Mouse (Mus musculus): ENCODE measurements around the gene Abca7. TPM values are rescaled to one million over a fixed set of nuclear protein-coding genes. Genes with fewer than 3 reads are reported as not detected.

Gene Abca7
- total and polyA plus RNA-seq, 2 experiments from 2014 or later, result 1.9 to 9.3 TPM

GRCm38 (mm10) chr10:79984195-79984816, 12.0 kb upstream of the Abca7 start, which contains the start of gene Tmem259:
Tmem259 (minus strand) TSS chr10:79984330.
- Histone ChIP-seq H3K4me1 (ENCODE audit: insufficient read depth, low read length) (peaks cover 17% of the 10 kb centered on the region), H3K9me3 (ENCODE audit: low read length) (no peaks in the 10 kb centered on the region), H3K9ac (replicated peaks; ENCODE audit: low read length, poor library complexity, severe bottlenecking) (peak within 1 kb of the TSS; percentile 89), H3K4me2 (ENCODE audit: low read depth, low read length, poor library complexity, severe bottlenecking) (peak within 1 kb of the TSS; percentile 69), H3K27me3 (ENCODE audit: insufficient read depth, low read length) (peaks cover 16% of the 10 kb centered on the region), H3K27ac (ENCODE audit: low read depth, low read length) (peak within 1 kb of the TSS; percentile 96), H3K4me3 (ENCODE audit: low read depth, low read length) (peak within 1 kb of the TSS; percentile 75), H3K36me3 (ENCODE audit: insufficient read depth, low read length) (peaks cover 3% of the 10 kb centered on the region)
- ATAC-seq (ENCODE audit: low FRiP score), result peak; percentile 81
- DNase-seq (ENCODE audit: low spot score), result peak; percentile 94
- 0% methylated on average over 33 of the region's 49 CpGs for WGBS
- peak; percentile 88 for TF ChIP-seq CTCF (IDR thresholded peaks at IDR 0.05)

DNA sequence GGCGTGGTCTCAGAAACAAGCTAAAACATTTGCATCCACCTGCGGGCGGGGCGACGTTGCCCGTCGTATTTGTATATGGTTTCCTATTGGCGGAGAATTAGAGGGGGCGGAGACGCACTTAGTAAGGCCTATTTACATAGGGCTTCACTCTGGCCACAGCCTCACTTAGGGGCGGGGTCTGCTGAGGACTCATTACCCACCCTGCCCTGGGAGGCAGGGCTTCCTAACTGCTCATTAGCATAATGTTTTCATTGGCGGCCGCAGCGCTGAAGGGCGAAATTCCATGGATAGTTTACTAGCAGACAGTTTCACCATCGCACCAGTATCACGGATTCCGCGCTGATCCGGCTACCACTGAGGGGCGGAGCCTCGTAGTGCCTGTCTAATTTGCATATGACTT, 11.4 kb upstream of the Abca7 start:
- Histone ChIP-seq H3K27me3 (ENCODE audit: insufficient read depth, low read length) (peaks cover 22% of the 10 kb centered on the region), H3K4me2 (ENCODE audit: low read depth, low read length, poor library complexity, severe bottlenecking) (peak overlapping the region; percentile 69), H3K4me1 (ENCODE audit: insufficient read depth, low read length) (peaks cover 17% of the 10 kb centered on the region), H3K9ac (replicated peaks; ENCODE audit: low read length, poor library complexity, severe bottlenecking) (peak overlapping the region; percentile 89), H3K4me3 (ENCODE audit: low read depth, low read length) (peak overlapping the region; percentile 75), H3K27ac (ENCODE audit: low read depth, low read length) (peak overlapping the region; percentile 96), H3K9me3 (ENCODE audit: low read length) (no peaks in the 10 kb centered on the region), H3K36me3 (ENCODE audit: insufficient read depth, low read length) (no peaks in the 10 kb centered on the region)
- no peak for TF ChIP-seq CTCF (IDR thresholded peaks at IDR 0.05)
- peak; percentile 92 for ATAC-seq (ENCODE audit: low FRiP score)
- peak; percentile 100 for DNase-seq (ENCODE audit: low spot score)
- WGBS, result under 1% methylated on average over 22 of the region's 22 CpGs

DNA sequence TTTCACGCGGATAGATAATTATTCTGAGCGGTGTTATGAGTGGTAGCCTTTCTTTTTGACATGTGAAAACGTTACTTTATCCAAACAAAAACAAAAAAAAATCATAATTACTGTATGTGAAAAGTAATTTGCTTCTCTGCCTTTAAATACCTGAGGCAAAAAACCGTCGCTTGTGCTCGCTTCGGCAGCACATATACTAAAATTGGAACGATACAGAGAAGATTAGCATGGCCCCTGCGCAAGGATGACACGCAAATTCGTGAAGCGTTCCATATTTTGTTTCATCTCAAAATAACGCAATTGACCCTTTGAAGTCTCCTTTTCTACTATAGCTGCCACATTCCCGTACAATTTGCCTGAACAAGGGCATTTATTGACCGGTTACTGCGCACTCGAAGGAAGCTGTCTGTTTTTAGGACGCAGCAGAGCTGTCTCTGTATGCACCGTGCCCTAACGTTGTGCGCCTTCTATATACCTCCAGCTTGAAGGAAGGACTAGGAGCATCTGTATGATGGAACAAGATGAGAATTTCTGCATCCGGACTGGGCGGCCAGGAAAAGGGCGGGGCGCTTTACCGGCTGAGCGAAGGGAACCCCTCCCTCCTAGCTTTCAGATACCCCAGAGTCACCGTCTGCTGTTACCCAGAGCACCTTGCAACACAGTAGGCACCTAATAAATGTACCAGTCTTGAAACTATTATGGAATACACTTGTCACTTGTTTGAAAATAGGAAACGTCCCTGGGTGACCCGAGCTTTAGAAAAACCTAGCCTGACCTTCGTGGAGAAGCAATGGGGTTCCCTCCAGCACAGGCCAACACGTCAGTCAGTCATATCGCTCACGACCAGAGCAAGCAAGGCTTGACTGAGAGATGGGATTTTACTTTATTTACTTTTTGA, 10.7 kb upstream of the Abca7 start:
- H3K4me2 ChIP-seq (ENCODE audit: low read depth, low read length, poor library complexity, severe bottlenecking), result peak overlapping the region; percentile 62
- WGBS, result 2% methylated on average over 35 of the region's 35 CpGs
- peak; percentile 70 for DNase-seq (ENCODE audit: low spot score)
- peak overlapping the region; percentile 96 for H3K27ac ChIP-seq (ENCODE audit: low read depth, low read length)
- peaks cover 17% of the 10 kb centered on the region for H3K4me1 ChIP-seq (ENCODE audit: insufficient read depth, low read length)
- peak overlapping the region; percentile 75 for H3K4me3 ChIP-seq (ENCODE audit: low read depth, low read length)
- ATAC-seq (ENCODE audit: low FRiP score), result no peak
- no peaks in the 10 kb centered on the region for H3K9me3 ChIP-seq (ENCODE audit: low read length)
- peak overlapping the region; percentile 89 for H3K9ac ChIP-seq (replicated peaks; ENCODE audit: low read length, poor library complexity, severe bottlenecking)
- no peak for TF ChIP-seq CTCF (IDR thresholded peaks at IDR 0.05)
- no peaks in the 10 kb centered on the region for H3K36me3 ChIP-seq (ENCODE audit: insufficient read depth, low read length)
- peaks cover 24% of the 10 kb centered on the region for H3K27me3 ChIP-seq (ENCODE audit: insufficient read depth, low read length)

DNA sequence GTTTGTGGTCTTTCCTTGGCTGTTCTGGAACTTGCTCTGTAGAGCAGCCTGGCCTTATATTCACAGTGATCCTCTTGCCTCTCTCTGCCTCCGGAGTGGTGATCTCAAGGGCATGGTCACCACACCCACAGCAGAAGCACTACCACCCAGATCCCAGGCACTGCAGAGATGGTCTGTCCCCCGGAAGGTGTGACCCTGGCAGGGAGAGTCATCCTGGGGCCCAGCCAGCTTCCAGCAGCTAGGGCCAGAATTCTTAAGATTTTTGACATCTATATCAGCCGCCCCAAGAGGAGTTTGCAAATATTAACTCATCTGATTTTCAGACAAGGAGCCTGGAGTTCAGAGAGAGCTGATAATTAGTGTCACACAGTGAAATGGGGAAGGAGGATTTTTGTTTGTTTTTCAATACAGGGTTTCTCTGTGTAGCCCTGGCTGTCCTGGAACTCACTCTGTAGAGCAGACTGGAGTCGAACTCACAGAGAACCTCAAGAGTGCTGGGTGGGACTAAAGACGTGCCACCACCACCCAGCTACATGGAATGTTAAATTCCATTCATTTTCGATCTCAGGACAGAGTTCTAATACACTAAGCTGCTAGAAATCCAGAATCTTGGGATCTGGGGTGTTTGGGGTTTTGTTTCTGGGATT, 9.9 kb upstream of the Abca7 start:
- Histone ChIP-seq H3K4me2 (ENCODE audit: low read depth, low read length, poor library complexity, severe bottlenecking) (peak overlapping the region; percentile 62), H3K27me3 (ENCODE audit: insufficient read depth, low read length) (peaks cover 24% of the 10 kb centered on the region), H3K27ac (ENCODE audit: low read depth, low read length) (peak overlapping the region; percentile 96), H3K4me3 (ENCODE audit: low read depth, low read length) (peak overlapping the region; percentile 75), H3K9ac (replicated peaks; ENCODE audit: low read length, poor library complexity, severe bottlenecking) (no peak overlapping the region; the same call in 1 of the 2 replicates), H3K4me1 (ENCODE audit: insufficient read depth, low read length) (peaks cover 17% of the 10 kb centered on the region), H3K9me3 (ENCODE audit: low read length) (no peaks in the 10 kb centered on the region), H3K36me3 (ENCODE audit: insufficient read depth, low read length) (no peaks in the 10 kb centered on the region)
- WGBS, result 37% methylated on average over 6 of the region's 6 CpGs
- ATAC-seq (ENCODE audit: low FRiP score) (no peak), DNase-seq (ENCODE audit: low spot score) (no peak)
- TF ChIP-seq CTCF (IDR thresholded peaks at IDR 0.05), result no peak

DNA sequence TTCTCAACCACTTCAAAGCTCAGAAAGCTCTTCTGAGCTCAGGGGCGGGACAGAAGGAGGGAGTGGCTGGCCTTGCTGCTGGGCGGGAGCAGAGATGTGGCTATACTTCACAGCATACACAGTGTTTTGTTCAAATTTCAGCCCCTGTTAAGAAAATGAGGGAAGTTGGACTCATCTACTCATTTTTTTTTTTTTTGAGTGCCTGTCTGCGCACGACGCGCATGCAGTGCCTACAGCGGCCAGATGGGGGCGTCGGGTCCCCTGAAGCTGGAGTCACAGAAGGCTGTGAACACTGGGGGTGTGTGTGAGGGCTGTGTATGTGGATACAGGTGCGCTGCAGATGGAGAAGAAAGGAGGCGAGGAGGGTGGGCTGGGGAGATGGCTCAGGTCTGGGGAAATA, 9.3 kb upstream of the Abca7 start:
- Histone ChIP-seq H3K4me1 (ENCODE audit: insufficient read depth, low read length) (peaks cover 15% of the 10 kb centered on the region), H3K4me2 (ENCODE audit: low read depth, low read length, poor library complexity, severe bottlenecking) (0 out of 2 replicates have a peak overlapping the region, but pooled peaks have one; percentile 20), H3K27ac (ENCODE audit: low read depth, low read length) (no peak overlapping the region), H3K27me3 (ENCODE audit: insufficient read depth, low read length) (peaks cover 24% of the 10 kb centered on the region), H3K9me3 (ENCODE audit: low read length) (no peaks in the 10 kb centered on the region), H3K4me3 (ENCODE audit: low read depth, low read length) (no peak overlapping the region), H3K36me3 (ENCODE audit: insufficient read depth, low read length) (no peaks in the 10 kb centered on the region), H3K9ac (replicated peaks; ENCODE audit: low read length, poor library complexity, severe bottlenecking) (no peak overlapping the region)
- peak; percentile 91 for TF ChIP-seq CTCF (IDR thresholded peaks at IDR 0.05)
- 6% methylated on average over 11 of the region's 11 CpGs for WGBS
- DNase-seq (ENCODE audit: low spot score), result peak; percentile 81
- ATAC-seq (ENCODE audit: low FRiP score), result no peak

Measured in midbrain, postnatal 0 days (tissue).